Mouse (Mus musculus): ENCODE data around the gene Cdca4. TPM values are rescaled to one million over a fixed set of nuclear protein-coding genes. Genes with fewer than 3 reads are reported as not detected.
A peak's percentile ranks its signal among the peaks of the same experiment; 100 is the strongest.

Gene Cdca4
- polyA plus RNA-seq, 1 experiment, result 124 TPM

DNA sequence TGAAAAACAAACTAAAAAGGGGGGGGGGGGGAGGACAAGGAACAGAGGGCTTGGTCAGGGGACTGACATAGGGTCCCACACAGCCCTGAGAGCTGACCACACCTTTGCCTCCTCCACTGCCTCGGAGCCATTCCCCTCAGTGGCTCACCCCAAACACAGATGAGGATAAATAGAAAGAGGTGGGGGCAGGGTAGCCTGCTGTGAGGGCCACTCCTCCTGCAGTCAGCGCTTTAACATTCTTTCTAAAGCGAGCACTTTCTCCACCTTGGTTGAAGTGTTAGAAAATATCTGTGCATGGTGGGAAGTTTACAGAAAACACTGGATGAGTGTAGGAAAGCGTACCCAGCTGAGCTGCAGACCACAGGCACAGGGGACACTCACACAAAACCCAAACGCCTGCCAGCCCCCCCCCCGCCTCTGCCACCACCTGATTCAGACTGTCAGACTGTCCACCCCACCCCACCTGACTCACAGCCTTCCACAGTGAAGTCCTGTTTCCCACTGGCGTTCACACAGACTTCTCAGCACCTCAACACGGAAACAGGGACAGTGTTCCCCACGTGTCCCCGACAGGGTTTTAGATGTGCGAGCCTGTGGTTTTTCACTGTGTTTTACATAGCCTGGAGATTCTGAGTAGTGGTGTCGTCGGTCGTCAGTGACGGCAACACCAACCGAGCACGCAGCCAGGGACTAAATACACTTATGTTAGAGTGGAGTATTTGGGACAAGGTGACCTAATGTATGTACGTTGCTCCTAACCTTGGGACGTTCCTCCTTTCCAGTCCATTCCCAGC is 18.9 kb downstream of the Cdca4 start:
- TF ChIP-seq POLR2A (IDR thresholded peaks at IDR 0.05; ENCODE audit: control insufficient read depth, extremely low read depth, insufficient read depth, low read length, poor library complexity), result no peak
- TF ChIP-seq CTCF (IDR thresholded peaks at IDR 0.05; ENCODE audit: borderline replicate concordance, control insufficient read depth, extremely low read depth, insufficient read depth, low read length, poor library complexity), result no peak
- Histone ChIP-seq H3K27me3 (ENCODE audit: control insufficient read depth, insufficient read depth, low read length) (peaks cover 4% of the 10 kb centered on the region; the same call in 1 of the 2 replicates), H3K36me3 (ENCODE audit: control insufficient read depth, insufficient read depth, low read length) (no peaks in the 10 kb centered on the region), H3K27ac (ENCODE audit: control insufficient read depth, insufficient read depth, low read length) (no peak overlapping the region), H3K4me3 (ENCODE audit: control insufficient read depth, insufficient read depth, low read length) (no peak overlapping the region), H3K4me1 (replicated peaks; ENCODE audit: control insufficient read depth, insufficient read depth, low read length) (peaks cover 12% of the 10 kb centered on the region)
- no peak for DNase-seq
- 80% methylated on average over 19 of the region's 19 CpGs for WGBS

DNA sequence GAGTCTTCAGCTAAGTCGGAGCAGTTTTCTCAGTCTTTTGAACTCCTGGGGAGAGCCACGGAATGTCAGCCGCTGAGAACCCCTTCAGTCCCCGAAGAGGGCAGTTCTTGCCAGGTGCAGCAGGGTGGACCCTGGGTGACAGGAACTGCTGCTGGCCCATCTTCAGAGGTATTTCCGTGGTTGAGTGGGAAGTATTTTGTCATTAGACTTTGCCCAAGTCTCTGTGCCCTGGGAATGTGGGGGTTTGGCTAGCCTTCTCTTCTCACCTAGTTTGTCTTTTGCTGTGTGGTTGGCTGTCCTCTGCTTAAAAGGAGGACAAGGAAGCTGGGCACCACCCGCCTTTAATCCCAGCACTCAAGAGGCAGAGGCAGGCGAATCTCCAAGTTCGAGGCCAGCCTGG is 19.6 kb downstream of the Cdca4 start:
- Histone ChIP-seq H3K27me3 (ENCODE audit: control insufficient read depth, insufficient read depth, low read length) (peaks cover 4% of the 10 kb centered on the region; the same call in 1 of the 2 replicates), H3K36me3 (ENCODE audit: control insufficient read depth, insufficient read depth, low read length) (no peaks in the 10 kb centered on the region), H3K4me1 (replicated peaks; ENCODE audit: control insufficient read depth, insufficient read depth, low read length) (peaks cover 12% of the 10 kb centered on the region), H3K4me3 (ENCODE audit: control insufficient read depth, insufficient read depth, low read length) (peak overlapping the region; percentile 55), H3K27ac (ENCODE audit: control insufficient read depth, insufficient read depth, low read length) (no peak overlapping the region)
- 20% methylated on average over 8 of the region's 8 CpGs for WGBS
- TF ChIP-seq CTCF (IDR thresholded peaks at IDR 0.05; ENCODE audit: borderline replicate concordance, control insufficient read depth, extremely low read depth, insufficient read depth, low read length, poor library complexity) (no peak), POLR2A (IDR thresholded peaks at IDR 0.05; ENCODE audit: control insufficient read depth, extremely low read depth, insufficient read depth, low read length, poor library complexity) (no peak)
- no peak for DNase-seq

DNA sequence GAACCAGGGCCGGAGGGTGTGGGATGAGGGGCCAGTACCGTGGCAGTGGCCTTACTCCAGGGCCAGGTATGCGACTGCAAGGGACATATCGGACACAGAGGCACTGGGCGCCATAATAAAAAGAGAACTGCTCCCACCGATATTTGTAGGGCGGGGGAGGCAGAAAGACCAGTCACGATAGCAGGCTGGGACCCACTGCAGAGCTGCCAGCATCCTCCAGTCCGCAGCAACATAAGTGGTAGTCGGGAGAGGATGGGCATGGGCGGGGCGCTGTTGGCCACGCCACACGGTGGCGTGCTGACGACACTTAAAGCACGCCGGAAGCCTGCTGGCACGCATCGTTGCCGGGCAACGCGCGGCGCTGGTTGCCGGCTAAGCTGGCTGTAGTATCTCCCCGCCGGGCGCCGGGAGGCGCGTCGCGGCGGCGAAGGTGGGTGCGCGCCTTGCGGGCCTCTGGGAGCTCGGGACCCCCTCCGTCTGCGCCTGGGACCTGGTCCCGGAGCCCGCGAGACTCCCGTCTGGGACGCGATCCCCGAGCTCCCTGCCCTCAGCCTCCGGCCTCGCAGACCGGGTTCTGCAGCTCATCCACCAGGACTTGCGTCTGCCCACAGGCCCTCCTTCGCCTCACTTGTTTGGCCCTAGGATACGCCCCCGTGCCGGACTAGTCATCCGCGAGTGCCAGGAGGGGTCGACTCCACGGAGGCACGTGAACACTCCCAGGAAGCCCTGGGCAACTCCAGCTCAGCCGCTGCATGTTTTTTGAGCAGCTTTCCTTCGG is 20.4 kb downstream of the Cdca4 start, which contains the start of gene Clba1:
Clba1 (plus strand) TSS at position 351 of the 778 bp plus-strand sequence.
- Histone ChIP-seq H3K27ac (ENCODE audit: control insufficient read depth, insufficient read depth, low read length) (no peak within 1 kb of the TSS), H3K27me3 (ENCODE audit: control insufficient read depth, insufficient read depth, low read length) (peaks cover 4% of the 10 kb centered on the region; the same call in 1 of the 2 replicates), H3K4me1 (replicated peaks; ENCODE audit: control insufficient read depth, insufficient read depth, low read length) (peaks cover 12% of the 10 kb centered on the region), H3K4me3 (ENCODE audit: control insufficient read depth, insufficient read depth, low read length) (peak within 1 kb of the TSS; percentile 55), H3K36me3 (ENCODE audit: control insufficient read depth, insufficient read depth, low read length) (no peaks in the 10 kb centered on the region)
- 3% methylated on average over 64 of the region's 64 CpGs for WGBS
- DNase-seq, result peak; percentile 89
- TF ChIP-seq CTCF (IDR thresholded peaks at IDR 0.05; ENCODE audit: borderline replicate concordance, control insufficient read depth, extremely low read depth, insufficient read depth, low read length, poor library complexity) (peak; percentile 73; the same call in 1 of the 2 replicates), POLR2A (IDR thresholded peaks at IDR 0.05; ENCODE audit: control insufficient read depth, extremely low read depth, insufficient read depth, low read length, poor library complexity) (0 out of 2 replicates have a peak, but pooled peaks have one; percentile 44)

DNA sequence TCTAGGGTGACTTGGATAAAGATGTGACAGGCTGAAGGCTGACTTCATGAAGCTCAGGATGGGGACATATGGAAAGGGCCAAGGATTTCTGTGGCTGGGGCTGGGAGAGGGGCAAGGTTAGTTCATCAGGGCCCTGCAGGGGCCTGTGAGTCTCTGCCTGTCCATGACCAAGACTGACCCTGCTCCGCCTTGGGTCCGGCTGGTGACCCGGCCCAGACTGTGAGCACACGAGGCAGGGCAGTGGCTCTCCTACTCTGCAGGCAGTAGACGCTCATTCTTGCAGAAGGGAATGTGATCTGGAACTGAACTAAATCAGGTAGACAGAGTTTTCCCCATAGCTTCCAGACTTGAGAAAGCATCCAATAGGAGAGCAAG is 21.0 kb downstream of the Cdca4 start:
- no peaks in the 10 kb centered on the region for H3K36me3 ChIP-seq (ENCODE audit: control insufficient read depth, insufficient read depth, low read length)
- peaks cover 4% of the 10 kb centered on the region; the same call in 1 of the 2 replicates for H3K27me3 ChIP-seq (ENCODE audit: control insufficient read depth, insufficient read depth, low read length)
- no peak overlapping the region for H3K4me3 ChIP-seq (ENCODE audit: control insufficient read depth, insufficient read depth, low read length)
- peaks cover 12% of the 10 kb centered on the region for H3K4me1 ChIP-seq (replicated peaks; ENCODE audit: control insufficient read depth, insufficient read depth, low read length)
- DNase-seq, result no peak
- WGBS, result 93% methylated on average over 5 of the region's 5 CpGs
- no peak for TF ChIP-seq CTCF (IDR thresholded peaks at IDR 0.05; ENCODE audit: borderline replicate concordance, control insufficient read depth, extremely low read depth, insufficient read depth, low read length, poor library complexity)
- no peak for TF ChIP-seq POLR2A (IDR thresholded peaks at IDR 0.05; ENCODE audit: control insufficient read depth, extremely low read depth, insufficient read depth, low read length, poor library complexity)
- H3K27ac ChIP-seq (ENCODE audit: control insufficient read depth, insufficient read depth, low read length), result no peak overlapping the region

DNA sequence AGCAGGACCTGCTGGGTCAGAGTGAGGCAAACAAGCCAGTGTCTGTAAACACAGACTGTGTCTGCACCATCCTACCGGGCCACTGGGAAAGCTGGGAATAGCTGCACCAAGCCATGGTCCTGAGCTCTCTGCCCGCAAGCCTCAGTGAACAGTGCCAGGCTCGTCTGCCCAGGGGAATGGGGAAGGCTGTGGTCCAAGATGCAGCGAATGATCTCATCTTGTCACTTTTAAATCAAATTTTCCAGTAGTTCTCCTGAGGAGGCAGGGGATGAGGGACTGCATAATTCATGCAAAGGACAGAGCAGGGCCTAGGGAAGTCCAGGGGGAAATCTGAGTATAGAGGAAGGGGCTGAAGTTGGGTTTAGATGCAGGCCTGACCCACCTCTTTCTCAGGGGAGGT is 21.4 kb downstream of the Cdca4 start:
- WGBS, result 94% methylated on average over 4 of the region's 4 CpGs
- no peak for DNase-seq
- Histone ChIP-seq H3K27me3 (ENCODE audit: control insufficient read depth, insufficient read depth, low read length) (peaks cover 4% of the 10 kb centered on the region; the same call in 1 of the 2 replicates), H3K27ac (ENCODE audit: control insufficient read depth, insufficient read depth, low read length) (no peak overlapping the region), H3K4me3 (ENCODE audit: control insufficient read depth, insufficient read depth, low read length) (no peak overlapping the region), H3K36me3 (ENCODE audit: control insufficient read depth, insufficient read depth, low read length) (no peaks in the 10 kb centered on the region), H3K4me1 (replicated peaks; ENCODE audit: control insufficient read depth, insufficient read depth, low read length) (peaks cover 12% of the 10 kb centered on the region)
- TF ChIP-seq POLR2A (IDR thresholded peaks at IDR 0.05; ENCODE audit: control insufficient read depth, extremely low read depth, insufficient read depth, low read length, poor library complexity) (no peak), CTCF (IDR thresholded peaks at IDR 0.05; ENCODE audit: borderline replicate concordance, control insufficient read depth, extremely low read depth, insufficient read depth, low read length, poor library complexity) (no peak)

DNA sequence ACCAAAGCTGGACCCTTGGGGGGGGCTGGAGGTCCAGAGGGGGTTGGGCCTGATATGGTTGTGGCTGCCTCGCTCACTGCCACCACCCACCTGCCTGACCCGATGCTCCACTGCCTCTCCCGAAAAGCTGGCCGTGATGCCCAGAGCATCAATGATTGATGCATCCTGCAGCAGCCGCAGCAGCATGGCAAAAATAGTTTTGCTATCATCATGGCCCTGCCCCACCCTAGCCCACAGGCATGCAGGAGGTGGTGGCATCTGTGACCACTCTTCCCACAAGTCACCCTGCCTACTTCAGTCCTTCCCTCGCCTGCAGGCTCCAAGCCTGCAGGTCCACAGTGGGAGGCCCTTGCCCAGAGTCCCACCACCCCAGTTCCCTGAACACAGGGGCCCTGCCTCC is 23.2 kb downstream of the Cdca4 start:
- no peak for TF ChIP-seq POLR2A (IDR thresholded peaks at IDR 0.05; ENCODE audit: control insufficient read depth, extremely low read depth, insufficient read depth, low read length, poor library complexity)
- no peak for TF ChIP-seq CTCF (IDR thresholded peaks at IDR 0.05; ENCODE audit: borderline replicate concordance, control insufficient read depth, extremely low read depth, insufficient read depth, low read length, poor library complexity)
- Histone ChIP-seq H3K36me3 (ENCODE audit: control insufficient read depth, insufficient read depth, low read length) (no peaks in the 10 kb centered on the region), H3K4me3 (ENCODE audit: control insufficient read depth, insufficient read depth, low read length) (no peak overlapping the region), H3K4me1 (replicated peaks; ENCODE audit: control insufficient read depth, insufficient read depth, low read length) (peaks cover 18% of the 10 kb centered on the region), H3K27me3 (ENCODE audit: control insufficient read depth, insufficient read depth, low read length) (peaks cover 14% of the 10 kb centered on the region), H3K27ac (ENCODE audit: control insufficient read depth, insufficient read depth, low read length) (no peak overlapping the region)
- 33% methylated on average over 6 of the region's 6 CpGs for WGBS
- DNase-seq, result no peak

Data from thymus, adult 2 months (tissue).